Mouse (Mus musculus): Measurements from ENCODE around the gene Copg1. TPM values are rescaled to one million over a fixed set of nuclear protein-coding genes. Genes with fewer than 3 reads are reported as not detected.

Gene Copg1
- total RNA-seq (2021), result 10 to 100 TPM; 93.9 to 95.2 TPM
- long read RNA-seq, experiment 1, full-length matches to known transcripts, result 168 of 213 reads
- long read RNA-seq, experiment 1, partial matches to known transcripts, result 29 of 213 reads
- long read RNA-seq, experiment 1, other reads (novel, unspliced or antisense), result 16 of 213 reads
- long read RNA-seq, experiment 2, full-length matches to known transcripts, result 217 of 287 reads
- long read RNA-seq, experiment 2, partial matches to known transcripts, result 43 of 287 reads
- long read RNA-seq, experiment 2, other reads (novel, unspliced or antisense), result 27 of 287 reads

- DNase-seq (ENCODE audit: low spot score in 2 of 2), result peak; percentile 100
Observed at GRCm38 (mm10) chr6:87887594-87888233, at the start of gene Copg1. Gene Copg1, plus strand, starts transcription at chr6:87887814.

GRCm38 (mm10) chr6:87838551-87839197 is 48.9 kb upstream of the Copg1 start, which contains the start of gene Isy1:
Gene Isy1, minus strand, starts transcription at chr6:87838798.
- DNase-seq (ENCODE audit: low spot score in 2 of 2), result peak; percentile 77 to 89

GRCm38 (mm10) chr6:87839797-87840341 is 47.7 kb upstream of the Copg1 start:
- no peak for DNase-seq (ENCODE audit: low spot score in 2 of 2)

- DNase-seq (ENCODE audit: low spot score in 2 of 2), result no peak
Observed at GRCm38 (mm10) chr6:87841635-87842034, 46.0 kb upstream of the Copg1 start.

- DNase-seq (ENCODE audit: low spot score in 2 of 2), result no peak
Observed at GRCm38 (mm10) chr6:87842254-87842653, 45.4 kb upstream of the Copg1 start.

GRCm38 (mm10) chr6:87845031-87845695 is 42.5 kb upstream of the Copg1 start:
- DNase-seq (ENCODE audit: low spot score in 2 of 2), result no peak

- no peak for DNase-seq (ENCODE audit: low spot score in 2 of 2)
Observed at GRCm38 (mm10) chr6:87846813-87847212, 40.8 kb upstream of the Copg1 start.

- DNase-seq (ENCODE audit: low spot score in 2 of 2), result no peak
Observed at GRCm38 (mm10) chr6:87849780-87850154, 37.8 kb upstream of the Copg1 start.

- DNase-seq (ENCODE audit: low spot score in 2 of 2), result peak; percentile 52 to 65
Observed at GRCm38 (mm10) chr6:87850155-87850899, 37.3 kb upstream of the Copg1 start.

GRCm38 (mm10) chr6:87850900-87851614 is 36.6 kb upstream of the Copg1 start, which contains the start of gene Cnbp:
Gene Cnbp, minus strand, starts transcription at chr6:87851106.
- DNase-seq (ENCODE audit: low spot score in 2 of 2), result peak; percentile 97 to 99

GRCm38 (mm10) chr6:87851871-87852270 is 35.7 kb upstream of the Copg1 start:
- no peak for DNase-seq (ENCODE audit: low spot score in 2 of 2)

GRCm38 (mm10) chr6:87853446-87853845 is 34.2 kb upstream of the Copg1 start:
- no peak for DNase-seq (ENCODE audit: low spot score in 2 of 2)

GRCm38 (mm10) chr6:87857071-87857470 is 30.5 kb upstream of the Copg1 start:
- no peak for DNase-seq (ENCODE audit: low spot score in 2 of 2)

GRCm38 (mm10) chr6:87866211-87866610 is 21.4 kb upstream of the Copg1 start:
- no peak for DNase-seq (ENCODE audit: low spot score in 2 of 2)

GRCm38 (mm10) chr6:87867256-87867655 is 20.4 kb upstream of the Copg1 start:
- no peak for DNase-seq (ENCODE audit: low spot score in 2 of 2)

- peak; percentile 79 to 86 for DNase-seq (ENCODE audit: low spot score in 2 of 2)
Observed at GRCm38 (mm10) chr6:87868871-87869506, 18.6 kb upstream of the Copg1 start.

GRCm38 (mm10) chr6:87870440-87870839 is 17.2 kb upstream of the Copg1 start:
- no peak for DNase-seq (ENCODE audit: low spot score in 2 of 2)

GRCm38 (mm10) chr6:87871240-87871639 is 16.4 kb upstream of the Copg1 start:
- no peak for DNase-seq (ENCODE audit: low spot score in 2 of 2)

- peak in 1 of 2 experiments; percentile 33 for DNase-seq (ENCODE audit: low spot score in 2 of 2)
Observed at GRCm38 (mm10) chr6:87873104-87873503, 14.5 kb upstream of the Copg1 start.
